Mouse (Mus musculus) bone marrow macrophage, adult 2 months (primary cell): Measurements from ENCODE around the gene Ugt3a2.

Experiments
- CTCF ChIP-seq: IDR thresholded peaks from 2 replicates; pipeline ENCODE4 v1.5.1; 2012; ENCODE audit warnings: low read depth, mild to moderate bottlenecking, low read length, moderate library complexity
- POLR2A ChIP-seq: IDR thresholded peaks from 2 replicates; pipeline ENCODE4 v1.6.1; 2012; ENCODE audit warnings: mild to moderate bottlenecking, low read depth, low read length, borderline replicate concordance

DNA sequence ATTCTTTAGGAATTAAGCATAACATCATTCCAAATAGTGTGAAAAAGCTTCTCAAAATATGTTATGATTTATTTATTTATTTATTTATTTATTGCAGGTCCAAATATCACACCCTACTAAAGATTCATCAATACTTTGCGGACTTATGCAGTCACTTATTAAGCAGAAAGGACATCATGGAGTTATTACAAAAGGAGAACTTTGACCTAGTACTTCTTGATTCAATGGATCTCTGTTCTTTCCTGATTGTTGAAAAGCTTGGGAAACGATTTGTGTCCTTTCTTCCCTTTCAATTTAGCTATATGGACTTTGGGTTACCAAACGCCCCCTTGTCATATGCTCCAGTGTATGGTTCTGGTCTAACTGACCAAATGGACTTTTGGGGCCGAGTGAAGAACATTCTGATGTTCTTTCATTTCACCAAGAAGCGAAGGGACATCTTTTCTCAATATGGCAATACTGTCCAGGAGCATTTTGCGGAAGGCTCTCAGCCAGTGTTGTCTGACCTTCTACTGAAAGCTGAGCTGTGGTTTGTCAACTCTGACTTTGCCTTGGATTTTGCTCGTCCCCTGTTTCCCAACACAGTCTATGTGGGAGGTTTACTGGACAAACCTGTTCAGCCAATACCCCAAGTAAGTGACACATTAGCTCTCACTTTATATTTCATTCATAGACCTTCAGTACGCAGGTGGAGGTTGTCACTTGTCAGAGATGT lies 29.2 kb upstream of the Ugt3a2 start:
- TF ChIP-seq CTCF (no peak), POLR2A (no peak)
